Mouse (Mus musculus) forebrain, embryonic 11.5 days (tissue): ENCODE measurements around the gene Hipk2. TPM values are rescaled to one million over a fixed set of nuclear protein-coding genes. Genes with fewer than 3 reads are reported as not detected.

Source experiments
- ATAC-seq: fragments of 200-750 bp; cut with Nextera tagmentation; replicated peaks from 2 replicates; pipeline ENCODE4 v1.8.0; 2017; ENCODE audit warnings: moderate TSS enrichment; ENCODE audit not compliant: low FRiP score
- DNase-seq: peaks from one replicate; pipeline ENCODE4 v3.0.0-alpha.2; 2017; ENCODE audit warnings: low spot score
- H3K27ac ChIP-seq: fragments of 300-500 bp; sonication (generic); 2 replicates; pipeline ENCODE4 v1.5.1; 2014; ENCODE audit warnings: low read depth, low read length
- H3K27me3 ChIP-seq: fragments of 300-500 bp; sonication (generic); 2 replicates; pipeline ENCODE4 v1.6.1; 2014; ENCODE audit warnings: mild to moderate bottlenecking, low read length, mixed read lengths; ENCODE audit not compliant: control insufficient read depth, insufficient read depth
- H3K36me3 ChIP-seq: fragments of 300-500 bp; sonication (generic); 2 replicates; pipeline ENCODE4 v1.6.1; 2014; ENCODE audit warnings: mild to moderate bottlenecking, low read length, moderate library complexity, mixed read lengths; ENCODE audit not compliant: control insufficient read depth, insufficient read depth
- H3K4me1 ChIP-seq: fragments of 300-500 bp; sonication (generic); replicated peaks from 2 replicates; pipeline ENCODE4 v1.6.1; 2014; ENCODE audit warnings: low read length, mixed read lengths; ENCODE audit not compliant: control insufficient read depth, insufficient read depth
- H3K4me2 ChIP-seq: fragments of 300-500 bp; sonication (generic); 2 replicates; pipeline ENCODE4 v1.6.1; 2014; ENCODE audit warnings: low read depth, mild to moderate bottlenecking, low read length, moderate library complexity, mixed read lengths; ENCODE audit not compliant: severe bottlenecking
- H3K4me3 ChIP-seq: fragments of 300-500 bp; sonication (generic); 2 replicates; pipeline ENCODE4 v1.5.1; 2014; ENCODE audit warnings: low read depth, low read length
- H3K9ac ChIP-seq: fragments of 300-500 bp; sonication (generic); 2 replicates; pipeline ENCODE4 v1.6.1; 2014; ENCODE audit warnings: low read length
- H3K9me3 ChIP-seq: fragments of 300-500 bp; sonication (generic); 2 replicates; pipeline ENCODE4 v1.6.1; 2016; ENCODE audit warnings: low read length, mixed read lengths; ENCODE audit not compliant: control insufficient read depth
- WGBS: fragments of 180-500 bp; shearing (Covaris S2); extraction: QIAGEN DNeasy Blood & Tissue Kit; methylation state at CpG from one replicate; pipeline ENCODE4 v1.1.7; 2014; 5-methylcytosine and 5-hydroxymethylcytosine counted together
- polyA plus RNA-seq: library from polyadenylated mRNA; unstranded; fragments of >200 nt; fragmentation: Nextera tagmentation; extraction: Ambion mirVana; gene quantifications from 2 replicates; pipeline ENCODE4 v1.2.1, GENCODE M21; 2014

The Hipk2 gene
- polyA plus RNA-seq, 1 experiment from 2014 or later = 31.0 TPM

DNA sequence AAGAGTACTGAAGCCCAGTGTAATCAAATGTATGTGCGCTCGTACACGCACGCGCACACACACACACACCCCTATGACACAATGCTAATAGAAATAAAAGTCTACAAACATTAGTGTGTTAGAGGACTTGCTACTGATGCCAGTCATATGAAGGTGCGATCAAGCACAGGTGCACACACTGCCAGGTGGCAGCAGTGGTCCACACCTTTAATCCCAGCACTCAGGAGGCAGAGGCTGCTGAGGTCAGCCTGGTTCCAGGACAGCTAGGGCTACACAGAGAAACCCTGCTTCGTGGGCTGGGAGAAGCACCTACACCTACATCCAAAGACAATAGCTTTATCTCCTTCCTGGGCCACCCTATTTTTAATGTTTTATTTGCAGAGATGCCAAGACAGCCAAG lies 96.6 kb downstream of the Hipk2 start:
- H3K27ac ChIP-seq = no peak overlapping the region
- no peak overlapping the region for H3K4me3 ChIP-seq
- DNase-seq (no peak), ATAC-seq (no peak)
- 95% methylated on average over 7 of the region's 7 CpGs for WGBS
- H3K4me1 ChIP-seq = no peaks in the 10 kb centered on the region
- no peaks in the 10 kb centered on the region for H3K36me3 ChIP-seq
- H3K9ac ChIP-seq = no peak overlapping the region
- H3K4me2 ChIP-seq = no peak overlapping the region
- H3K27me3 ChIP-seq = no peaks in the 10 kb centered on the region
- no peaks in the 10 kb centered on the region for H3K9me3 ChIP-seq

DNA sequence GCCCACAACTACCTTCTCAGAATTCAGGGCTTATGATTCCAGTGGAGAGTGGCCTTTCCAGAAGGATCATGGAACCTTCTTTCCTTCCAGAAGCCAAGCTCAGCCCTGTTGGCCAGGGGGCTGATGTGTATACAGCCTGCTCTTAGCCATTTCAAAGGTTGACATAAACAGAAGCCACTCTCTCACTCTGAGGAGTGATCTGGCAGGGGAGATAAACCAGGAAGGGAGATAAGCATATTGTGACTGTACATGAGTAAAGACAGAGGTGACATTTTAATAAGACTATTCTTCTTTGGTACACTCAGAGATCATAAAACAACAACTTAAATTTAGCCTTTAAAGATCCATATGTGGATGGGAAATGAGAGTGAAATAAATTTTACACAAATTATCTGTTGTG lies 97.1 kb downstream of the Hipk2 start:
- no peak for ATAC-seq

DNA sequence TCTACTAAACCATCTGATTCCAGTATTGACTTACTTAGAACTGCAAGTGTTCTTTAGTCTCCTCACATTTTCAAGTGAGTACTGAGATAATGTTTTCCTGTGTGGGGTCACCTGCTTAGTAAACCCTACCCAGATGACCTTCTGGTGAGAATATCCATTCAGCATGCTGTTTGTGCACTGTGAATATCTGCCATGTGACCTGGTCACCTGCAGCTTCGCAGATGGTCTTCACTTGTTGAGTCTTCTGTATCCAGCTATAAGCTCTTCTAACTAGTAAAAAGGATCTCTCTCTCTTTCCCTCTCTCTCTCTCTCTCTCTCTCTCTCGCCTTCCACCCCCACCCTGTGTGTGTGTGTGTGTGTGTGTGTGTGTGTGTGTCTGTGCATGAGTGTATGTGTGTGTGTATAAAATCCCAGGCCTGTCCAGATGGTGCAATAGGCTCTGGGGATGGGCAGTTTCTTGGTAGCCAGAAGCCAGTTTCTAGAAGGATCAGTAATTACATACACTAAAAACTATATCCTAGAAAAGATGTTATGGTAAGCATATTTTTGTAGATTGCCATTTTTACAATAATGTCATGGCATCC lies 99.9 kb downstream of the Hipk2 start:
- H3K4me1 ChIP-seq = no peaks in the 10 kb centered on the region
- no peaks in the 10 kb centered on the region for H3K36me3 ChIP-seq
- H3K4me2 ChIP-seq = no peak overlapping the region
- 82% methylated on average over 2 of the region's 2 CpGs for WGBS
- ATAC-seq = no peak
- no peak for DNase-seq
- no peak overlapping the region for H3K4me3 ChIP-seq
- no peaks in the 10 kb centered on the region for H3K9me3 ChIP-seq
- H3K9ac ChIP-seq = no peak overlapping the region
- no peaks in the 10 kb centered on the region for H3K27me3 ChIP-seq
- no peak overlapping the region for H3K27ac ChIP-seq

More for the DNA sequence above, 97.1 kb downstream of the Hipk2 start:
- Histone ChIP-seq H3K9ac (no peak overlapping the region), H3K27ac (no peak overlapping the region), H3K4me3 (no peak overlapping the region), H3K4me1 (no peaks in the 10 kb centered on the region), H3K4me2 (no peak overlapping the region), H3K27me3 (no peaks in the 10 kb centered on the region), H3K9me3 (no peaks in the 10 kb centered on the region), H3K36me3 (no peaks in the 10 kb centered on the region)
- no peak for DNase-seq

DNA sequence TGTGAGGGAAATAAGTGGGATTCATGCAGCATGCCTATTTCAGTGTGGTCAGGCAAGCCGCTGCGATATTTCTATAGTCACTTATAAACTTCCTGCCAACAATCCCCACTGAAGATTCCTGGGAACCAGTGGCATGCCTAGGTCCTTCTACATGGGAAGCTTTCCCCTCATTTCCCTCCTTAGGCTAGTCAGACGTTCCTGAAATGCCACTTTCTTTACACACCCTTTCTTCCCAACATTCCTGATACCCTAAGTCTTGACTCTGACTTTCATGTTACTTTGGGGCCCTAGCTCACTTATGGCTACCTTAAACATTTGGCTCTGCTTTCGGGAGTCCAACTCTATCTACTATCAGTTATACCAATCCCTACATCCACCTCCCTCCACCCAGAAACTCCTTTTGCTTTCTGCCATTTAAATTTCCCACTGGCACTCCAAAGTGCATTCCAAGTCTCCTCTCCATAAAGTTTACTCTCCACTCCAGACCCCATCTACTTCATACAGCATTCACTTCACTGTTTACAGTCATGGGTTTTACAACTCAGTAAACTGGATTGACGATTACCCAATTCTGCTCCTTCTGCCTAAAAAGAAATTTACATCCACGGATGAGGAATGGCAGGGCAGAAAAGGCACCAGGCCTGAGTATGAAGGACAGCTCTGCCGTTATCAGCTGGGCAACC lies 103.0 kb downstream of the Hipk2 start:
- Histone ChIP-seq H3K9me3 (no peaks in the 10 kb centered on the region), H3K27me3 (no peaks in the 10 kb centered on the region), H3K4me3 (no peak overlapping the region), H3K9ac (no peak overlapping the region), H3K27ac (no peak overlapping the region), H3K36me3 (no peaks in the 10 kb centered on the region), H3K4me2 (no peak overlapping the region), H3K4me1 (no peaks in the 10 kb centered on the region)
- ATAC-seq (no peak), DNase-seq (no peak)
- WGBS = 88% methylated on average over 7 of the region's 7 CpGs

DNA sequence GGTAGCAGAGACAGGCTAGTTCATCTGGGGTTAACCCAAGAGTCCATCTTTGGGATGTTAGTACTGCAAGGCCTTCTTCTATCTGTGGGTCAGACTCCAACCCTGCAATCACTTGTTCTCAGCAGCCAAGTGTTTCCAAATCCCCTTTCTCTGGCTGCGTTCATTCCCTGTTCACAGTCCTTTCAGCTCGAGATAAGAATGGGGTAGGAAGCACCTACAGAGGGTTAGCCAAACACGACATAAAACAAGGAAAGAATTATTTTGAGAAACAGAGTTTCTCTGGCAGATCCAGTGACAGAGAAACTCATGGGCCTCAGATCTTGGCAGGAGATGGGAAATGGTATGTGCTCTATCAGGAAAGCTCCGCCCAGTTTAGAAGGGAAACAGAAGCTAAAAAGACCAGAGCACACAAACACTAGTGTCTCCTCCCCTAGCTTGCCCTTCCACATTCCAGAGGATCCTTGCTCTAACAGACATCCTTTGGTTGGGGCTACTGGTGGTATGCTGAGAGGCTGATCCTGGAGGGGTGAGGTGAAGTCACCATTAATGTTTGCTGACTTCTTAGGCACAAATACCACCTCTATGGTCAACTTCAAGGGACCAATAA lies 104.8 kb downstream of the Hipk2 start:
- no peak overlapping the region for H3K9ac ChIP-seq
- H3K9me3 ChIP-seq = no peaks in the 10 kb centered on the region
- ATAC-seq (no peak), DNase-seq (no peak)
- no peaks in the 10 kb centered on the region for H3K36me3 ChIP-seq
- H3K27ac ChIP-seq = no peak overlapping the region
- H3K4me3 ChIP-seq = no peak overlapping the region
- H3K4me2 ChIP-seq = no peak overlapping the region
- no peaks in the 10 kb centered on the region for H3K4me1 ChIP-seq
- WGBS = 77% methylated on average over 4 of the region's 4 CpGs
- no peaks in the 10 kb centered on the region for H3K27me3 ChIP-seq

DNA sequence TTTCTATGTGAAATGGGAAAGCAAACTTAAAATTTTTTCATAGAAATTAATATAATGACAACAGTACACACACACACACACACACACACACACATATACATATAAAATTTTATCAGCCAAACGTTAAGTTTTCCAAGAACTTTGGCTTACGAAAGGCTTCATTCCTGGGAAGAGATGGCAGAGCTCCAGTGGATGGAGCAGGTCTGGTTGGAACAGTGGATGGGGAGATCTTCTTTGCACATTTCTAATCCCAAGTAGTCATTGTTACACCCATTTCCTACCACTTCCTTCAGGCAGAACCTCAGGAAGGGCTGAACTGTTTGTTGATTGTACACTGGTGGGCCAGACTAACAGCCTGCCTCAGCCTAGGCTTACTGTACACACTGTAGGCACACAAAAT lies 106.3 kb downstream of the Hipk2 start:
- Histone ChIP-seq H3K4me3 (no peak overlapping the region), H3K27ac (no peak overlapping the region), H3K9me3 (no peaks in the 10 kb centered on the region), H3K27me3 (no peaks in the 10 kb centered on the region), H3K4me2 (no peak overlapping the region), H3K36me3 (no peaks in the 10 kb centered on the region), H3K9ac (no peak overlapping the region), H3K4me1 (no peaks in the 10 kb centered on the region)
- DNase-seq (no peak), ATAC-seq (no peak)
- WGBS = 98% methylated on average over 2 of the region's 2 CpGs

DNA sequence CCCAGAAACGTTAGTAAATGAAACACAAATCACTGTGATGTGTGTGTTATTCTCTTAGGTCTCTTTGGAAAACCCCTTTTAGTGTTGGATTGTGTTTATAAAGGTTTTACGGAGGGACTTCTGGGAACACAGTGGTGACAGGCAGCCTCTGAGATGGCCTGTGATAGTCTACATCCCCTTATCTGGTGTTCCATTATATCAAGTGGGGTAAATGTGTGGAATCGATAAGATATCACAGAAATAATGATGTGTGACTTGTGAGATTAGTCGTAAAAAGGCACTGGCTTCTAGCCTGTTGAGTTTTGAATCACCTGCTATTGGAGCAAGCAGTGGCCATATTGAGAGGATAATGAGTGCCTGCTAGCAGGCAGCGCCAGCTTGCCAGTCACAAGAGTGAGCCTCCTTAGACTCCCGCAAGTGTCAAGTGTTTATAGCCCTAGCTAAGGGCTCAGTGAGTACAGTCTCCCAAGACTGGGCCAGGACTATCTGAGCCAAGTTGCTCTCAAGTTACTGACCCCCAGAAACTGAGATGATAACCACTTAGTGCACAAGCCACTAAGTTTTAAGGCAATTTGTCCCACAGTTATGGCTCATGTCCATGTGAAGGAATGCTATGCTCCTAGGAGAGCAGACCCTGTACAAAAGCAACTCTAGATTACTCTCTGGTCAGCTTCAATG lies 113.2 kb downstream of the Hipk2 start:
- Histone ChIP-seq H3K4me2 (no peak overlapping the region), H3K27me3 (no peaks in the 10 kb centered on the region), H3K36me3 (no peaks in the 10 kb centered on the region), H3K4me1 (peaks cover 4% of the 10 kb centered on the region; the same call in 1 of the 2 replicates), H3K9ac (no peak overlapping the region), H3K27ac (no peak overlapping the region), H3K4me3 (no peak overlapping the region), H3K9me3 (no peaks in the 10 kb centered on the region)
- ATAC-seq (no peak), DNase-seq (no peak)
- 66% methylated on average over 6 of the region's 6 CpGs for WGBS

DNA sequence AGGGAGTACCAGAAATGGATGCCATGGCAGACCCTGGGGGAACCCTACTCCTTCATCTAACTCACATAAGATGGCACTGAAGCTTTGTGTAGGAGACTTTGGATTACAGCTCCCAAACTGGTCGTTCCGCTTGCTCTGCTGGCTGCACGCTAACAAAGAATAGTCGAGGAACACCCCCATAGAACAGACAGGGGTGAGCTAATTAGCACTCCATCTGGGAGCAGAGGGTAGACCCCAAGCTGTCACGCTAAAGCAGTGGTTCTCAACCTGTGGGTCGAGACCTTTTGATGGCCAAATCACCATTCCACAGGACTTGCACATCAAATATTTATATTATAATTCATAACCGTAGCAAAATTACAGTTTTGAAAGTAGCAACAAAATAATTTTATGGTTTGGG lies 114.0 kb downstream of the Hipk2 start:
- H3K27me3 ChIP-seq = no peaks in the 10 kb centered on the region
- H3K9me3 ChIP-seq = no peaks in the 10 kb centered on the region
- DNase-seq (no peak), ATAC-seq (no peak)
- no peak overlapping the region for H3K4me3 ChIP-seq
- peaks cover 4% of the 10 kb centered on the region; the same call in 1 of the 2 replicates for H3K4me1 ChIP-seq
- H3K27ac ChIP-seq = no peak overlapping the region
- H3K9ac ChIP-seq = no peak overlapping the region
- WGBS = 53% methylated on average over 7 of the region's 7 CpGs
- H3K4me2 ChIP-seq = no peak overlapping the region
- H3K36me3 ChIP-seq = no peaks in the 10 kb centered on the region
